Mouse (Mus musculus) ovary, adult 18-20 months (tissue): ENCODE data around the gene Kcnn3.
A peak's percentile ranks its signal among the peaks of the same experiment; 100 is the strongest.

ENCODE experiments used
- DNase-seq: peaks from one replicate; pipeline ENCODE4 v3.0.0; 2022; ENCODE audit warnings: low spot score, mixed read lengths

The Kcnn3 gene

DNA sequence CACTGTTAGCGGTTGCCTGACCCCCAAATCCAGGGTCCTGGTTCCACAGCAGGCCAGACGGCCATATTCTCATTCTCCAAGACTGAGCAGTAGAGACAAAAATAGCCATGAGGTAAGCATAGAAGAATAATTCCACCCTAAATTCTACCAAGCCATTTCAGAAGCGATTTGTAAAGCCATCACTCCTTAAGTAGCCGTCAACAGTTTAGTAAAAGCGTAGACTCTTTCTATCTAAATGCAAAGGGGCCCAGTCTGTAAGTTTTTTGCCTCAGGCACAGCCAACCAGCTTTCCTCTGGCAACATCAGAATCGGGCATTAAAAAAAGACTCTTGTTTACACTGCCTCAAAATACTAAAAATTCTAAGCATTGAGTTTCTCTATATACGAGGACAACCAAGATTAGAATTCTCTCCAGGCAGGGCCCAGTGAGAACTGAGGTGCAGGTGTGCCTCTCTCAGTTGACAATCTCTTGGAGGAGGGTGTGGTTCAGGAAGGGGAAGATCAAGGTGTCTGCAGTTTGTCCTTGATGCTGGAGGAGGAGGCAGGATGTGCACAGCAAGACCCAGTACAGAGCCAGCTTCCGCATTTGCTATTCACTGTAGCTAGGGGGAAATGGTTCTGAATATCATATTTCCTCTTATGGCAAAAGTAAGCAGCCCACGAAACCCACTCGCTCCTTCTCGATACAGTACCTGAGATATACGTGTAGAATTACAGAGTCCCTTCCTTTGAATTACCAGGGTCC lies 152.8 kb downstream of the Kcnn3 start:
- DNase-seq: no peak

- no peak for DNase-seq
Observed at GRCm38 (mm10) chr3:89677617-89678016, 157.7 kb downstream of the Kcnn3 start.

GRCm38 (mm10) chr3:89686031-89686430 lies 166.1 kb downstream of the Kcnn3 start:
- DNase-seq: no peak

GRCm38 (mm10) chr3:89688694-89689581 lies 169.0 kb downstream of the Kcnn3 start:
- DNase-seq: peak; percentile 39

DNA sequence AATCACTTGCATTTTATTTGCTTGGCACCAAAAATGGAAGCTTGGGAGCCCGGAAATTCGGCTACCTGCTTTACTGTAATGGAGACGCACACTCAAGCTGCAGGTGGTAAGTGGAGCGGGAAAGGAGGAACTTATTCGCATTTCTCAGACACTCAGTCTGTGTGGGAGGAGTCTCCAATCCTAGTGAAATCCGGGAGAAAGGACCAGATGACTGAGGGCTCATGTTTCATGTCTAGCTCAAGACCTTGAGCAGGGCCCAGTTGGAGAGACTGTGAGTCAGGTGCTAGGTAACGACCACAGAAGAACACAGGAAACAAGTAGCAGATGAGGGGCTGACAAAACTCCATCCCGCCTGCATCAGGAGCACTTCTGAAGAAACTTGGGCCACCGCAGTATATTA lies 171.8 kb downstream of the Kcnn3 start:
- DNase-seq: no peak

DNA sequence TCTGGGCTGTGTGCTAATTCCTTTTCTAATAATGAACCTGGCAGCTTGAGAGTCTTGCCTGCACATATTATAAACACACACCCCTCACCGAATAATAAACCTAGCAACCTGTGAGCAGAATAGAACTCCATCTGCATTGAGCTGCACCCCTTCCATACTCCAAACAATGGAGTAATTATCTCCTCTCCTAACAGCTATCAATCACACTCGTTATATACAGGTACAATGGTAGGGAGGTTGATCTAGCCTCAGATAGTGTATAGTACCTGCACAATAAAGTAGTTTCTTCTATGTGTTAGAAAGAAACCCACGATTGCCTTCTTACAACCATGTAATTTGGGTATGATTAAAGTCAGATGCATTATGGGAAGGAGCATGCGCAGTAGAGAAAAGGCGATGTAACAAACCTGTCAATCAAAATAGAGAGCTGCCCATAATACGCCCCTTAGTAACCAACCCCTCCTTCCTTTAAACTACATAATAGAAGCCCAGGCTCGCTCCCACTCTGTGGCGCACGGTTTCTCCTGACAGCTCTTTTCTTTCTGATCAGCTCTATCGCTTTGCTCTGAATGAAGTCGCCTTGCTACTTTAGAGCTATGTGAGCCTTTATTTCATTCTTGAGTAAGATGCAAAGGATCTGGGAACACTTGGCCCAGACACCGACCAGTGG lies 176.3 kb downstream of the Kcnn3 start:
- no peak for DNase-seq

DNA sequence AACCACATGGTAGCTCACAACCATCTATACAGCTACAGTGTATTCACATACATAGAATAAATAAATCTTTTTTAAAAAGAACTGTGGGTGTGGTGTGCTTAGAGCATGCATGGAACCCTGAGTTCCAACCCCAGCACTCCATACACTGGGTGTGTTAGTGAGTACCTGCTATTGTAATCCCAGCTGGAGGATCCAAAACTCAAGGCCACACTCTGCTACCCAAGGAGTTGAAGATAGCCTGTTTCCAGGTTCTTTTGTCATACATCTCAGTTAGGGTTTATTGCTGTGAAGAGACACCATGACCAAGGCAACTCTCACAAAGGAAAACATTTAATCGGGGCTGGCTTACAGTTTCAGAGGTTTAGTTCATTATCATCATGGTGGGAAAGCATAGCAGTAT lies 179.0 kb downstream of the Kcnn3 start:
- DNase-seq: no peak

GRCm38 (mm10) chr3:89700461-89700860 lies 180.5 kb downstream of the Kcnn3 start:
- no peak for DNase-seq

DNA sequence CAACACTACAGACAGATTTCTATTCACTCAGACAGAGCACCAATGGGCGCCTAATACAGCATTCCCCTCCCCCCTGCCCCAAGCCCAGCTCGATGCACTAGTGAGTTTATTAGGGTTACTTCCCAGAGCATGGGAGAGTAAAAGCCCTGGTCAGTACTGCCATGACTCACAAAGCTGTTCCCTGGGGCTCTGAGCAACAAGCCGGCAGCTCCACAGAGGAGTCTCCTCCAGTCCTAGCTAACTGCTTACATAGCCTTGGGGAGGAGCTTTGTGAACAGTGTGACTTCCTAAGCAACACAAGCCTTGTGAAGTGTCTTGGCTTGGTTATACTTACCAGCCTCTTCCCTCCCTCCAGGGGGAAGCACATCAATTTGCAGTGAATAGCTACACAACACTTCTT lies 183.6 kb downstream of the Kcnn3 start:
- no peak for DNase-seq

- no peak for DNase-seq
Observed at GRCm38 (mm10) chr3:89704064-89704463, 184.1 kb downstream of the Kcnn3 start.

- DNase-seq: peak; percentile 43
Observed at GRCm38 (mm10) chr3:89714359-89715206, 194.6 kb downstream of the Kcnn3 start, which contains the start of gene Adar. TSS of gene Adar (plus strand) at chr3:89715022.

GRCm38 (mm10) chr3:89715207-89715966 lies 195.4 kb downstream of the Kcnn3 start:
- no peak for DNase-seq

- DNase-seq: no peak
Observed at GRCm38 (mm10) chr3:89715967-89716256, 195.9 kb downstream of the Kcnn3 start.

DNA sequence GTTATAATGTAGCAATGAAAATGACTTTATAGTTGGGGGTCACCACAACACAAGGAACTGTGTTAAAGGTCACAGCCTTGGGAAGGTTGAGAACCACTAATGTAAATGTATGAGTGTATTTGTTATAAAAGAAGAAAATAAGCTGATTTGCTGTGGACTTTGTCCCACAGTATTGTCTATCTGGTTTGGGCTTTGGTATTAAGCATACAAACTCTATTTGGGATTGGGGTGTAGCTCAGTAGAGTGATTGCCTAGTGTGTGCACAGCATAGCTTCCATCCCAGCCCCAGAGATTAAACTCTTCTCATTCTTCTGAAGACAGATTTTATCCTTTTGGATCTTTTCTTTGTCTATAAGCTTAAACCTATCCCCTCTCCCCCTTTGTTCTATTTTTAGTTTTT lies 202.1 kb downstream of the Kcnn3 start:
- DNase-seq: no peak

DNA sequence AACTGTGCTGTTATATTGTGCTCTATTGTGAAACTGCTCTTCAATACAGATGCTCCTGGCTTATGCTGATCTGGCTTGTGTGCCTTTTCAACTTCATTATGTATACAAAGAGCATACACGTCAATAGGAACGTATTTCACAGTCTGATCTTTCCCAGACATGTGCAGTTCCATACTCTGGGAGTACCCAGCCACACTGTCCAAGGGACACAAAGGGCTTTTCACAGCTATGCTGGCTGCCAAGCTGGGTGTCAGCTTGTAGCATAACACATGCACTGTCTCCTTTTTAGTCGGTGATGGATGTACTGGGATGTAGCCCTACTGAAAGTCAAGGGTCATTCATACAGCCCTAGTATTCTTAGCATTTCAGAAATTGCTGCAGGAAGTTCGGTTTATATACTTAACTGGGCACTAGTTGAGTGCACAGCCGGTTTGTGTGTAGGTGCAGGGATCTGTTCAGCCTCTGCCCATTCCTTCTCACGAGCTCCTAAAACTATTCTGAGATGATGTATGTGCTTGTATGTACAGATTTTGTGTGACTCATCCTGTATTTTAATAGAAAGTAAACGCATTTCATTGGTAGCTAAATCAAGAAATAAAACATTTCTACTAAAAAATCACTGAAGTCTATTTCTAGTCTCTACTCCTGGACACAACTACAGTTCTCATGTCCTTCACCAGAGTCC lies 203.6 kb downstream of the Kcnn3 start:
- DNase-seq: no peak
